Mouse (Mus musculus): ENCODE measurements around the gene Mau2.
A peak's percentile ranks its signal among the peaks of the same experiment; 100 is the strongest.
"Not testable (repeated sequence)": the region's sequence is repeated elsewhere in the genome, so short reads cannot be mapped to it uniquely, and the experiment has no call there.

Gene Mau2

GRCm38 (mm10) chr8:70023596-70023995, 18.9 kb downstream of the Mau2 start:
- DNase-seq = no peak

GRCm38 (mm10) chr8:70015017-70015416, 27.5 kb downstream of the Mau2 start:
- no peak for DNase-seq

DNA sequence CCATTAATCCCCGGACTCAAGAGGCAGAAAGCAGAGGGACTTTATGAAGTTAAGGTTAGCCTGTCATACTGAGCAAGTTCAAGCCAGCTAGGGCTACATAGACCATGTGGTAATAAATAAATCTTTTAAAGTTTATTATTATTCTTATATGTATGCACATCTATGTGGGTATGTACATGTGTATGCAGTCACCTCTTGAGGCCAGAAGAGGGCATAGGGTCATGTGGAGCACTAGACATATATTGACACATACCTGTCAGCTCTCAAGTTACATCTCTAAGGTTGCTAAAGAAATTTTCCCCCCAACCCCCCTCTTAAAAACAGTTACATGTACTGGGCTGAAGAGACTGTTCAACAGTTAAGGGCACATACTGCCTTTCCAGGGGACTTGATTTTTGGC, 29.8 kb downstream of the Mau2 start:
- DNase-seq = no peak

DNA sequence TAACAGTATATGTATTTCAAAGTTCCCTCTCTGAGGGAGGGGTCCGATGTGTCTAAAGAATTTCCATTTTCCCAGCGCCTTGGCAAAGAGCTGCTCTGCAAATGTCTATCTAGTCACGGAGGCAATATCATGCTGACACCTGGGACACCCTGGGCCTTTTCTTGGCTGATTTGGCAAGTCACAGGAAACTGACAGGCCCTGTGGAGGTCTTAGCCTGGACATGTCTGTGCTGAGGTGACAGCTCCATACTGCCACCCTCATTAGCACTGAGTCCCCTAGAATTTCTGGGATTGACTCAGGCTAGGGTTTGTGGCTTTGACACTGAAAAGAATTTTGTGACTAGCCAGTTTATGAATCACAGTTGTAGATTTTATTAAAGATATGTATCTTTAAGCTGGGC, 30.2 kb downstream of the Mau2 start:
- DNase-seq = no peak

GRCm38 (mm10) chr8:70010796-70011195, 31.7 kb downstream of the Mau2 start:
- DNase-seq = not testable (repeated sequence)

GRCm38 (mm10) chr8:70005178-70005577, 37.4 kb downstream of the Mau2 start:
- DNase-seq = no peak

DNA sequence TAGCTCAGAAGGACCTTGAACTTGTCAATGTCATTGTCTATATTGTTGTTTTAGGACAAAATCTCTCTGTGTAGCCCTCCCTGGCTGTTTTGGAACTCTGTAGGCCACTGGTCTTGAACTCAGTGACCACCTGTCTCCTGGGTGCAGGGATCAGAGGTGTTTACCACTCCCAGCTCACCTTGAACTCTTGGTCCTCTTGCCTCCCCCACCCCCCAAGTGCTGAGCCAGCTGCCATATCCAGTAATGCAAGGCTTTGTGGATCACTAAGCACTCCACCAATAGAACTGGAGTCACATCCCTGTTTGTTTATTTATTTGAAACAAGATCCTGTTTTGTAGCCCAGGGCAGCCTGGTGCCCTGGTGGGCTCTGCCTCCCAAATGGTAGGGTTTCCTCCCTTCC, 38.2 kb downstream of the Mau2 start:
- DNase-seq = no peak

DNA sequence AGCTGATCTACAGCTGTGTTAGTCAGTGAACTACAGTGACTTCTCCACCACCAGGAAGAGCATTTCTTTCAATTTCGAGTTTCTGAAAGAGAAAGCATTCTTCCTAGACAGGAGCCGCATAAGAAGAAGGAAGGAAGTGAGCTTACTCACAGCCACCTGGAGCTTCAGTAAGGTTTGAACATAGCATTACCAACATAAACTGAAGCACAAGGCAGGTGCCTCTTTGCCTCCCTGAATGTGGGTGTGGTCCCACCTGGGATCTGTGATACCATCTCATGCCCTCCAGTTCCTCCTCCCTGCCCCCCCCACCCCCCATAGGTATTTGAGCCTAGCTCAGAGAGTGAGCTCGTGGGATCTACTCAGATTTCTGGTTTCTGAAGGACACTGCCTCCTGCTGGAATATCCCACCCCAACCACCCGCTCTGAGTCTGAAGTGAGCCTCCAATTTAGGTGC, 39.3 kb downstream of the Mau2 start:
- DNase-seq = peak; percentile 29 to 41

- DNase-seq = not testable (repeated sequence)
Measured at GRCm38 (mm10) chr8:70001892-70002191, 40.7 kb downstream of the Mau2 start.

DNA sequence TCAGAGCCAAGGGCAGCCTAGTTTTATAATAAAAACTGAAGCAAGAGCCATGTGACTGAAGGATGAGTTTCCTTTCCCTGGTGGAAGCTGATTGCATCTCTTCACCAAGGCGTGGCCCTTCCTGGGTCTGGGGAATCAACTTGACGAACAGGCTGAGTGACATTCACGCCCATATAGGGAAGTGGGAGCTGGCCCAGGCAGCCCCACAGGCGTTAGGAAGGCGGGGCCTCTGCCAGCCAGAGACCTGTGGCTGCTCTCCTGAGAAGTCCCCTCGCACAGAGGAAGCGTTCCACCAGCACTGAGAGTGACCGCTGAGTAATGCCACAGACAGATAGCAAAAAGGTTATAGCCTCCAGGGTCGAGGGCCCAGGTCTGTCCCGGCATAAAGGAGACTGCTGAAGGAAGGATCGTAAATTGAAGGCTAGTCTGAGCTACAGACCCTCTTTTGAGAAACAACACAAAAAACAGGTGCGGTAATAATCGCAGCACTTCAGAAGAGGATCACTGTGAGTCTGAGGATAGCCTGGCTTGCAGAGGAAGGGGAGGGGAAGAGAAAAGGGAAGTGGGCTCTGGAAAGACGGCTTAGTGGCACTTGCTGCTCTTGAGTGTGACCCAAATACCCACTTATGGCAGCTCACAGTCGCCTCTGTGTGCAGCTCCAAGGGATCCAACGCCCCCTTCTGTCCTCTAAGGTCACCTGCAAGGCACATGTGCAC, 41.2 kb downstream of the Mau2 start:
- peak; percentile 50 to 54 for DNase-seq

DNA sequence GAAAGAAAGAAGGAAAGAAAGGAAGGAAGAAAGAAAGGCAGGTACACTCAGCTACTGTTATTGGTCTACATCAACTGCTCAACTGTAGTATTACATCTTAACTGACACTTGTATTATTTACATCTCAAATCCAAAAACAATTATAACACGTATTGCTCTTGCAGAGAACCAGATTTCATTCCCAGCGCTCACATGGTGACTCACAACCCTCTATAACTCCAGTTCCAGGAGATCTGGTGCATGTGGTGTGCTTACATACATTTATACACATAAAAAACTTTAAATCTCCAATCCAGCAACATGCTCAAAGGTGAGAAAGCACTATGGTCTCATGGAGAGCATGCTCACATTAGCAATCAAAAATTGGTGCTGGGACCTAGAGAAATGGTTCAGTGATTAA, 42.3 kb downstream of the Mau2 start:
- DNase-seq = no peak

DNA sequence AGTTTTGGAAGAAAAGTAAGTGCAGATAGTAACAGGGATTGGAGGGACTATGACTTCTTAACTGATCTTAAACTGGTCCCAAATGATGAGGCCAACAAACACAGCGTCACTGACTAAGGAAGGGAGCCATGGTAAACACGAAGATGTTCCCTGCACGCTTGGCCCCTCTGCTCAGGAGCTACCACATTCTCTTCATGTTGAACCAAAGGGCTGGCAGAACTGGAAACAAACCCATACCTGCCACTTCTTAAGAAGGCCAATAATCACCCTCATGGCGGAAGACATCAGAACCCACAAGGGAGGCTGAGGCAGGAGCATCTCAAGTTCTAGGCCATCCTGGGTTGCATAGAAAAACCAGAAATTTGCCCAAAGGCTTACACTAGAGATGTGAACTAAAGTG, 43.3 kb downstream of the Mau2 start:
- no peak for DNase-seq

- no peak for DNase-seq
Measured at GRCm38 (mm10) chr8:69998706-69999105, 43.8 kb downstream of the Mau2 start.

DNA sequence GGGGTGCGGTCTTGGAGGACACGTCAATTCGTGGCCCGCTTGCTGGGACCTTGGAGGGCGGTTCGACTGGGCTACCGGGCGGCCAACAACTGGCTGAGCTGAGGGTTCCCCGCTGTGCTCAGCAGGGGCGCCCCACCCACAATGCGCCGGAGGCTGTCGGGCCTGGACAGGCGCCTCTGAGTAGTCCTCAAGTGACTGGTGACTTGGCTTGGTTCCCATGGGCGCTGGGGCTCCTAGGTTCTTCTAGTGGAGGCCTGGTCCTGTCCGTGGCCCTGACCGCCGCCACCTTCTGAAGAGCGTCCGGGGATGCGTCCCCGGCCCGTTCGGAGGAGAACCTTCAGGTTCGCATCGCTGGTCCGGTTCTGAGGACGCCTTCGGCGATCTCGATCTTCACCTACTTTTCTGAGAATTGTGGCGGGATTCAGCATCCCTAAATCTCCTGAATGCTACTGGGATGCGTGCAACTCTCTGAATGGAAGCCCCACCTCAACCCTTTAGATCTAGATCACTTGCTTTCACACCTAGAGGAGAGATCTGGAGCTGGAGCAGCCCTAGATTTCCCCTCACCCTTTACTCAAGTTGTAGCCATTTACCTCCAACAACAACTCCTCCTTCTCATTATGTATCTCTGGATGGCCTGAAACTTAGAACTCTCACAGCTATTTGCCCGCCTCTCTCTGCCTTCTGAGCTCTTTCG, 45.8 kb downstream of the Mau2 start:
- no peak for DNase-seq

DNA sequence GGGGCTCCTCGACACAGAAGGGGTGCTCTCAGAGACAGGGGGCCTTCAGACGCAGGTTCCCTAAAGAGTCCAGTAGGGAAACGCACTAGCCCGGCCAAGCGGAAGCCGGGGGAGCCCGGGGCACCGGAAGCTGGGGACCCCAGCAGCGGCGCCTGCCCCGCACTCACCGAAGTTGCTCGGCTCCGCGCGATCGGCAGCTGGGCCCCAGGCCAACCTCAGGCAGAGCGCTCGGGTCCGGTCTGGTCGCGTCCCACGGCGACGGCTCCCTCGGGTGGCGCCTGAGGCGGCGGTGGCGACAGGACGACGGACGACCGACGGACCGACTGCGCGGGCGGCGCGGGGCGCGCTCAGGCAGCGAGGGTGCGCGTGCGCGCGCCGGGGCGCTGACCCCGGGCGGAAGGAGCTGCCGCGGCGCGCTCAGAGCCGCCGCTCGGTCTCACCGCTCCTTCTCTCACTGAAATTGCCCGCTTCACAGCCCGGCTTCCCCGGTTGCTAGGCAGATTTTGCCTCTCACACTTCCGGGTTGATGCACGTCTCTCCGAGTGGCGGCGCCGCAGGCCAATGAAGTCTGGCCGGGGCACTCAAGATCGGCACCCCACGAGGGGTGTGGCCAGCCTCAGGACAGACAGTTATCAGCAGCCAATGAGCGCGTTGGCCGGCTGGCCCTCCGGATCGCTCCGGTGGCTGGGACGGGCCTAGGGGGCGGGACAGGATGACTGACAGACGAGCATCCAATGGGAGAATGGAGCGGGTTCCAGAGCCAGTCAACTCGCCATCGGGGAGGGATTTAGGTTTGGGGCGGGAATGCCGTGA, 46.6 kb downstream of the Mau2 start, which contains the start of gene Gatad2a:
Gatad2a (minus strand) TSS at position 609 of the 813 bp plus-strand sequence.
- DNase-seq = peak; percentile 99 to 100

- DNase-seq = no peak
Measured at GRCm38 (mm10) chr8:69995422-69995775, 47.1 kb downstream of the Mau2 start.

GRCm38 (mm10) chr8:69988936-69989335, 53.6 kb downstream of the Mau2 start:
- DNase-seq = not testable (repeated sequence)

- DNase-seq = no peak
Measured at GRCm38 (mm10) chr8:69987744-69988143, 54.8 kb downstream of the Mau2 start.

- DNase-seq = peak; percentile 22 to 36
Measured at GRCm38 (mm10) chr8:69984876-69985553, 57.5 kb downstream of the Mau2 start.

- DNase-seq = no peak
Measured at GRCm38 (mm10) chr8:69978456-69978855, 64.1 kb downstream of the Mau2 start.

DNA sequence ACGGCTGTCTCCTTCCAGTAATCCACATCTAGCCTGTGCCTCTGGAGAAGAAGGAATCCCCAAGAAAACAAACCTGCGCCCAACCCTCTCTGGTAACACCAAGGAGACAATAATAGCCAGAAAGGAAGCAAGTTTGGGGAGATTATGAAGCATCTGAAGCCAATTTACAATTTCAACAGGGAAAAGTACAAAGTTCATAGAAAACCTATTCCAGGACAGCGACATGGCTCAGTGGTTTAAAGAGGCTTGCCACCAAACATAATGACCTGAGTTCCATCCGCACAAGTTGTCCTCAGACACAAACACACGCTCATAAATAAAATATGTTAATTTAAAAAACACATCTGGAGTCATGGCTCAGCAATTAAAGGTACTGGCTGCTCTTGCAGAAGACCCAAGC, 67.7 kb downstream of the Mau2 start:
- no peak for DNase-seq

DNA sequence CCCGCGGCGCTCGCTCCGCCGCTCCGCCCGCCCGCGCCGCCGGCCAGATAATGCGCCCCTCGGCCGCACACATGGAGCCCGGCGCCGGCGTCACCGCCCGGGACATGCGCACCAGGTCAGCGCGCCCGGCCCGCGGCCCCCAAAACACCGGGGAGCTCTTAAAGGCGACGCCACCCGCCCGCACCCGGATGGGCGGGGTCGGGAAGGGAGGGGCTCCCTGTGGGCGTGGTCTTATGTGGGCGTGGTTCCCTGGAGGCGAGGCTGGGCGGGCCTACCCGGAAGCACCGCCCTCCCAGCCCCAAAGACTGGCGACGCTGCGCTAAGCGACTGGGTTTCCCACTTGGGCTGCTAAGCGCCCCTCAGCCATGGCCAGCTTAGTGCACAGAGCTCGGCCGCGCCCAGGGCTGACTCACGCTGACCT, 68.3 kb downstream of the Mau2 start:
- peak; percentile 93 to 98 for DNase-seq
